Mouse (Mus musculus): ENCODE measurements around the gene Cnksr1.

The Cnksr1 gene

DNA sequence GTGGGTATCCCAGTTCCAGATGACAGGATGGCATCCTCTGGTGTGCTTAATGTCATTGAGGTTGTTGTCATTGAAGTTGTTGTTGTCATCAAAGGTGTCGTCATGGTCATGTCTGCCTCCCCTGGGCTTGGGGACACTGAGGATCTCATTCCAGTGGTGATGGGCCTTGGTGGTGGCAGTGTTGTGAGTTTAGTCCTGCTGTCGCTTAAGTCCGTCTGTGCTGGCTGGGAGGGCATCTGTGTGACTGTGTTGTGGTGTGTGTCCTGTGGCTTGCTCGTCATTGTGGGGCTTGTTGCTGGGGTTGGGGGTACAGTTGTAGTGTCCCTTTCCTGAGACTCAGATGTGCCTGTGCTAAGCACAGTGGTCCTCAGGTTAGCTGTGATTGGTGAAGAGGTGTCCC is 35.3 kb downstream of the Cnksr1 start, which contains the start of gene Gm7534:
Gene Gm7534 (minus strand): TSS at position 101 of the 400 bp plus-strand sequence.
- DNase-seq, result no peak

DNA sequence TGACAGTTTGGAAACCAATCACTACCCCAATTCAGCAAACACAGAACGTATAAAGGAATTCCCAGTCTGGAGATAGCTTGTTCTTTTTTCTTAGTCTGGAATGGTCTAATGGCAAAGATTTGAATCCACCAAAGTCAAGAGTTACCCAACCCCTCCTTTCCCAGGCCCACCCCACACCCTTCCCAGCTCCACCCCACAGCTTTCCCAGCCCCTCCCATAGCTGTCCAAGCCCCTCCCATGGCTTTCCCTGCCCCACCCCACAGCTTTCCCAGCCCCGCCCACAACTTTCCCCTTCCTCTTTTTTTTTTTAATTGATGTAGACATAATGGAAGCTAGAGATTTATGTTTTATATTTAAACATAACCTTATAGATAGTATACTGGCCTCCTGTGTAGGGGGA is 38.8 kb downstream of the Cnksr1 start:
- DNase-seq, result no peak

DNA sequence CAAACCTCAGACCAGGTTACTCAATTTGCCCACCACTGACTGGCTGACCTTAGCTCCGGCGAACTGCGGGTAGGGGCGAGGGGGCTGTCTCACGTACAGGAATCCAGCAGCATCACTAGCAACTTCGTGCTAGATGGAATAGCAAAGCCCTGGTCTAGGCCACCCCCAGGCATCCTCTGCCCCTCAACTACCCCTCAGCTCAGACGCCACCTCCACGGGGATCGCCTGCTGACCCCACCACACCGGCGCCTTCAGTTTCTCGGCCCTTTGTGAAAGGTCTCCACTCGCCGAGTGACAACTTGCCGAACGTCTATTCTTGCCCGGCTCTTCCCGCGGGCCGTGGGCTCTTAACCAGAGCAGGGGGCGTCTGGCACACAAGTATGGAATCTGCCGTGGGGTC is 51.9 kb downstream of the Cnksr1 start:
- DNase-seq, result no peak

DNA sequence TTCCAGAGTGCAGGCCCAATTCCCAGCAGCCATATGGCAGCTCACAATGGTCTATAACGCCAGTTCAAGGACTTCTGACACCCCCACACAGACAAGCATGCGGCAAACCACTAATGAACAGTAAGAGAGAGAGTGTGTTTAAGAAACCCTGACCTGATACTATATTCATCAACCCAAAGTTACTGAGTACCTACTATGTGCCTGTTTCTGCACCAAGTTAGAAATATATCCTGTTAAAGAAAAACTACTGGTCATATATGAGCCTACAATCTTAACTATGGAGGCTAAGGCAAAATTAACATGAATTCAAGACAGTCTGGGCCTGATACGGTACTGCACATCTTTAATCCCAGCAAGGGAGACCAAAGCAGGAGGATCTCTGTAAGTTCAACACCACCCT is 52.6 kb downstream of the Cnksr1 start:
- no peak for DNase-seq

DNA sequence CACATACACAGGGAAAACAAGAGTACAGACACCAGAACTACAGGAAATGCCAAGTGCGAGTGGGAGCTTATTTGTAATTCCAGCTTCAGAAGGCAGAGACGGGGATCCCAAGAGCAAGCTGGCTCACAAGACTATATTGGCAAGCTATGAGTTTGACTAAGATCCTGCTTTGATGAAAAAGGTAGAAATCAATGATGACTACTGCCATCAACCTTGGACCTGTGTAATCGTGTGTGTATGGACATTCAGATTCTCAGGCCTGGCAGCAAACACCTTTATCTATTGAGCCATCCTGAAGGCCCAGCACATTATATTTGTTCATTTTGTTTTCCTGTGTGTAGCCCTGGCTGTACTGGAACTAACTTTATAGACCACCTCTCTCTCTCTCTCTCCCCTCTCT is 54.5 kb downstream of the Cnksr1 start:
- DNase-seq, result no peak

DNA sequence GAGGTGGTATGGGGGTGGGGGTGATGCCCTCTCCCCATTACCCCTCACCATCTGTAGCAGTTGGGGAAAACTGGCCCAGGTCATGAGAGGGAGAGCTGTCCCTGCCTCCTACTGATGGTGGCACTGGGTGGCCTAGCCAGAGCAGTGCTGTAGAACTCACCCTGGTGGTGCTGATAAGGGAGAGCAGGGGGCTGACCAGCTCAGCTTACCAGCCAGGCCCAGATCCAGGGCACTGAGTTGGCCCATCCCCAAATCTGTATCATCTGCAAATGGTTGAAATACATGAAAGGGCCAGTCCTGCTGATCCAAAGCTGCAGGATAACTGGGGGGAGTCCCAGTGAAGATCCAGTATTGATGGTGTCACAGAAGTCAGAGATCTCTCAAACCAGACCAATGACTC is 56.4 kb downstream of the Cnksr1 start:
- DNase-seq, result no peak

DNA sequence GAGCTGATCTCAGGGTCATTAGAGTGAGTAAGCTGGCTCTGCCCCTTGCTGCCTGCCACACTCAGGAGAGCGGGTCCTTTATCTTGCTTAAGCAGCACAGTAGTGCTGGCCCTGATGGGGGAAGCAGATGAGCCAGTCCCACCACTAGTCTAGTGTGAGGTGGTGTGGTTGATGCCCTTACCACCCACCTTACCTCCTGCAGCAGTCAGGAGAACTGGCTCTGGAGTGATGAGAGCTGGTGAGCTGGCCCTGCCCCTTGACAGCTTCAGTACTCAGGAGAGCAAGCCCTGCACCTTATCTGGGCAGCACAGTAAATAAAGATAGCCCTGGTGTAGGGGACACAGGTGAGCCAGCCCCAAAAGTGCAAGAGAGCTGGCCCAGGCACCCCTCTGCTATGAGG is 57.1 kb downstream of the Cnksr1 start:
- DNase-seq, result no peak

All from cerebellum, adult 9-10 months (tissue).